Mouse (Mus musculus) E14TG2a.4 (cell line): ENCODE data around the gene Lekr1.

Source experiments
- CTCF ChIP-seq: conservative IDR thresholded peaks from 2 replicates; pipeline ENCODE4 v1.5.1; 2014; ENCODE audit warnings: low read length
- NANOG ChIP-seq: IDR thresholded peaks from 2 replicates; pipeline ENCODE4 v1.6.1; 2014; ENCODE audit warnings: borderline replicate concordance, low read length, mixed read lengths
- POU5F1 ChIP-seq: IDR thresholded peaks from 2 replicates; pipeline ENCODE4 v1.6.1; 2014; ENCODE audit warnings: low read length, borderline replicate concordance

DNA sequence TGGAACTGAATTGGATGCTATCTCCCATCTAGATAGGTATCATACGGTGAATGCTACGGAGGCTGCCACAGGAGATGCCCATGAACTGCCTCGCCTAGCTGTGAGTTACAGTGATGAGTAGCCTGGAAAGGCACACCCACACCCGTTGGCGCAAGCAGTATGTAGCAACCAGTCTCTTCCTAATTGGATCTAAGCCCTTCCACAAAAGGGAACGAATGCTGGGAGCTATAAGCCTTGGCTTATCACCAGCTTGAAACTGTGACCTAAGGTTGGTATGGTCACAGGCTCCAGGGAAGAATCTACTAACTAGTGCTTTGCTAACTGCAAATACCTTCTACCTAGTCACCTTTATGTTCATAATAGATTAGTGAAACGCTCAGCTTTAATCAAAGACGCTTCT, 175.1 kb downstream of the Lekr1 start:
- TF ChIP-seq CTCF, result no peak
- TF ChIP-seq POU5F1, result no peak
- TF ChIP-seq NANOG, result no peak
